Mouse (Mus musculus) midbrain, embryonic 14.5 days (tissue): ENCODE data around the gene Zc2hc1b. TPM values are rescaled to one million over a fixed set of nuclear protein-coding genes. Genes with fewer than 3 reads are reported as not detected.
"Not testable (repeated sequence)": the region's sequence is repeated elsewhere in the genome, so short reads cannot be mapped to it uniquely, and the experiment has no call there.

Source experiments
- ATAC-seq: fragments of 200-750 bp; cut with Nextera tagmentation; 2 replicates; pipeline ENCODE4 v1.8.0; 2017; ENCODE audit warnings: moderate number of reproducible peaks, moderate library complexity; ENCODE audit not compliant: low FRiP score, low TSS enrichment
- DNase-seq: peaks from one replicate; pipeline ENCODE4 v3.0.0-alpha.2; 2015
- H3K27ac ChIP-seq: fragments of 300-500 bp; sonication (generic); replicated peaks from 2 replicates; pipeline ENCODE4 v1.5.1; 2014; ENCODE audit warnings: mild to moderate bottlenecking, low read depth, low read length, moderate library complexity
- H3K27me3 ChIP-seq: fragments of 300-500 bp; sonication (generic); 2 replicates; pipeline ENCODE4 v1.6.1; 2014; ENCODE audit warnings: low read length, control low read depth, mixed read lengths; ENCODE audit not compliant: control insufficient read depth, insufficient read depth
- H3K36me3 ChIP-seq: fragments of 300-500 bp; sonication (generic); 2 replicates; pipeline ENCODE4 v1.6.1; 2014; ENCODE audit warnings: low read length, control low read depth; ENCODE audit not compliant: control insufficient read depth, insufficient read depth
- H3K4me1 ChIP-seq: fragments of 300-500 bp; sonication (generic); 2 replicates; pipeline ENCODE4 v1.6.1; 2014; ENCODE audit warnings: mild to moderate bottlenecking, antibody characterized with exemption, low read length, control low read depth; ENCODE audit not compliant: control insufficient read depth, insufficient read depth
- H3K4me2 ChIP-seq: fragments of 300-500 bp; sonication (generic); 2 replicates; pipeline ENCODE4 v1.6.1; 2014; ENCODE audit warnings: mild to moderate bottlenecking, low read length, moderate library complexity
- H3K4me3 ChIP-seq: fragments of 300-500 bp; sonication (generic); replicated peaks from 2 replicates; pipeline ENCODE4 v1.5.1; 2014; ENCODE audit warnings: low read depth, low read length
- H3K9ac ChIP-seq: fragments of 300-500 bp; sonication (generic); replicated peaks from 2 replicates; pipeline ENCODE4 v1.6.1; 2014; ENCODE audit warnings: mild to moderate bottlenecking, low read length, moderate library complexity
- H3K9me3 ChIP-seq: fragments of 300-500 bp; sonication (generic); 2 replicates; pipeline ENCODE4 v1.6.1; 2016; ENCODE audit warnings: low read length, control low read depth, mixed read lengths; ENCODE audit not compliant: control insufficient read depth
- WGBS: fragments of 180-500 bp; shearing (Covaris S2); extraction: QIAGEN DNeasy Blood & Tissue Kit; methylation state at CpG from one replicate; pipeline ENCODE4 v1.1.7; 2014; 5-methylcytosine and 5-hydroxymethylcytosine counted together
- polyA plus RNA-seq: library from polyadenylated mRNA; unstranded; fragments of >200 nt; fragmentation: Nextera tagmentation; extraction: Ambion mirVana; gene quantifications from 2 replicates; pipeline ENCODE4 v1.2.1, GENCODE M21; 2014

Zc2hc1b gene
- polyA plus RNA-seq, 1 experiment from 2014 or later, result not detected

DNA sequence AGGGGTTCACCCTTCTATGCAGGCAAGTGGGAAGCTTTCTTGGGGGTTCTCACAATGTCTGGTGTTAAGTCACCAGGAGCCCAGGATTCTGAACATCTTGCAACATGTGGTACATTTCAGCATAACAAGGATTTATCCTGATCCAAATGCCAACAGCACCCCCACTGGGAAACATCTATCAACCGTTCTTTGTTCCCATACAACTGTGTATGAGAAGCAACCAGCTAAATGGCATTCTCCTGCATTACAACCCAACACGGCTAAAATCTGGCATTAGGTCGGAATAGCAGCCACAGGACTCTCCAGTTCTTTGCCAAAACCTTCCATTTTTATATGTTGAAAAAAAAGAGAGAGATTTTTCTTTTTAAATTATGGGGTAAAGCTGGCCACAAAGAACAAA is 31.7 kb upstream of the Zc2hc1b start:
- Histone ChIP-seq H3K4me3 (no peak overlapping the region), H3K36me3 (no peaks in the 10 kb centered on the region), H3K9me3 (no peaks in the 10 kb centered on the region), H3K27me3 (no peaks in the 10 kb centered on the region), H3K4me1 (no peaks in the 10 kb centered on the region), H3K4me2 (no peak overlapping the region), H3K9ac (no peak overlapping the region), H3K27ac (no peak overlapping the region)
- ATAC-seq (no peak), DNase-seq (no peak)
- 54% methylated on average over 3 of the region's 3 CpGs for WGBS

DNA sequence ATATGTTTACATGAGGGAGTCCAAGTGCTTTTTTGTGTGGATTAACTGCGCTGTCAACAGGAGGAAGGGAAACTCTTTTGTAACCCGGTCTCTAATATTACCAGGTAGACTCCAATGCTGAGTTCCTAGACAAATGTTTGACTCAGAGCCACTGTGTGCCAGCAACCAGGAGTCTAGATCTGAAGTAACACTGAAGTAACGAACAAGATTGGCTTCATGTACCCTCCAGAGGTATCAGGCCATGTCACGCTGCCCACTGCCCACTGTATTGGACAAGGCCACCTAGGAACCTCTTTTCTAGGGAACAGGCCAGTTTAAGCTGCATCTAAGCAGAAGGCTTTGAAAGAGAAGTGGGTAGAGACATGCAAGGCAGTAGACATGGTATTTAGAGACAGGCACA is 31.2 kb upstream of the Zc2hc1b start:
- H3K4me2 ChIP-seq, result no peak overlapping the region
- H3K27me3 ChIP-seq, result no peaks in the 10 kb centered on the region
- H3K9me3 ChIP-seq, result no peaks in the 10 kb centered on the region
- 87% methylated on average over 4 of the region's 4 CpGs for WGBS
- DNase-seq, result no peak
- no peak overlapping the region for H3K9ac ChIP-seq
- no peaks in the 10 kb centered on the region for H3K36me3 ChIP-seq
- no peaks in the 10 kb centered on the region for H3K4me1 ChIP-seq
- ATAC-seq, result no peak
- no peak overlapping the region for H3K4me3 ChIP-seq
- no peak overlapping the region for H3K27ac ChIP-seq

GRCm38 (mm10) chr10:13201741-13202293 is 24.0 kb upstream of the Zc2hc1b start:
- H3K4me3 ChIP-seq, result no peak overlapping the region
- no peak for DNase-seq
- WGBS, result 96% methylated on average over 6 of the region's 6 CpGs
- H3K9me3 ChIP-seq, result no peaks in the 10 kb centered on the region
- no peaks in the 10 kb centered on the region for H3K4me1 ChIP-seq
- no peaks in the 10 kb centered on the region for H3K36me3 ChIP-seq
- no peaks in the 10 kb centered on the region for H3K27me3 ChIP-seq
- no peak overlapping the region for H3K27ac ChIP-seq
- no peak overlapping the region for H3K9ac ChIP-seq
- H3K4me2 ChIP-seq, result no peak overlapping the region
- no peak for ATAC-seq

- 95% methylated on average over 3 of the region's 3 CpGs for WGBS
- Histone ChIP-seq H3K36me3 (no peaks in the 10 kb centered on the region), H3K4me3 (no peak overlapping the region), H3K9me3 (no peaks in the 10 kb centered on the region), H3K27me3 (no peaks in the 10 kb centered on the region), H3K9ac (no peak overlapping the region), H3K4me1 (no peaks in the 10 kb centered on the region), H3K27ac (no peak overlapping the region), H3K4me2 (no peak overlapping the region)
- DNase-seq, result no peak
- no peak for ATAC-seq
Measured at GRCm38 (mm10) chr10:13200862-13201261, 23.0 kb upstream of the Zc2hc1b start.

DNA sequence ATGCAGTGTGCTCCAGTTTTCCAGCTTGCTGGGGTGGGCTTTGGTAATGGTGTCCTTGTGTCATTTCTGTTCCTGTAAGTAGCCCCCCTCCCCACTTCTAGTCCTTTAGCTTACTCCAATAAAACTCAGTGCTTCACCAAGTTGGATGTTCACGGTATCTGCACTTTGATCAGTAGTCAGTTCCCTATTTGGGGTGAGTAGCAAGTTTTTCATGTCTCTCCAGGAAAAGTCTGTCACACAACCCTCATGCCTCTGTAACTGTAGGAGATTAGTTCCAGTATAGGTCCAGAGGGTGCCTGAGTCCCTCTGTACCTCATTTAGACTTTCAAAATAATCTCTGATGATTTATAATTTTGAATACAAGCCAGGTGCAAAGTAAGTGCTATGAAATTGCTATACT is 21.4 kb upstream of the Zc2hc1b start:
- no peak overlapping the region for H3K27ac ChIP-seq
- 95% methylated on average over 1 of the region's 1 CpGs for WGBS
- no peak overlapping the region for H3K4me3 ChIP-seq
- no peak overlapping the region for H3K4me2 ChIP-seq
- no peaks in the 10 kb centered on the region for H3K27me3 ChIP-seq
- no peak overlapping the region for H3K9ac ChIP-seq
- ATAC-seq, result no peak
- H3K9me3 ChIP-seq, result no peaks in the 10 kb centered on the region
- no peaks in the 10 kb centered on the region for H3K4me1 ChIP-seq
- H3K36me3 ChIP-seq, result no peaks in the 10 kb centered on the region
- no peak for DNase-seq

DNA sequence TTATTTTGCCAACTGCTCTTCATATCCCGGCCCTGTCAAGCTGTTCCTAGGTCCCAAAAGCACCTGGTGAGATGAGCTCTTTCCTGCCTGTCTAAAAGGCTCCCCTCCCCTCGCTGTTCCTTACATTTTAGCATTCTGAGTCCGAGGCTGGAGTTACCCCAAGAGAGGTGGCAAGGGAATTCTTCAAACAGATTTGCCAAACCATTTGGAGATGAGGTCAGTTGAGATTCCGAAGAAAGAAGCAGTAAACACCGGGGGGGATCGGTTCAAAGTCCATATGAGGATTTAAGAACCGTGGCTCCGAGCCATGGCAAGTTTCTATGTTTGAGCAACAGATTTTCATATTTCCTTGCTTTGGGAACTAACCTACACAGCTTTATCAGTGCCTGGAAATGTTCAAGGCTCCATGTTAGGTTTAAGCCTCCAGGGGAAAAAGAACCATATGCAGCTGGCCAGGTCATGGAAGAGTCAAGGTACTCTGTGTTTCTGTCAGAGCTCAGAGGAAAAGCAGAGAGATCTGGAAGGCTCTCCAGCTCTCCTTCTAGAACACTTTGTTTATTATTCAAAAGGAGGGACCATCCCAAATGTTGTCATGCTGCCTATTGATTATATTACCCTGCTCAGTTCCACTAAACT is 19.2 kb upstream of the Zc2hc1b start:
- no peaks in the 10 kb centered on the region for H3K27me3 ChIP-seq
- H3K4me1 ChIP-seq, result 0 out of 2 replicates have a peak, but pooled peaks cover 5% of the 10 kb centered on the region
- H3K9me3 ChIP-seq, result no peaks in the 10 kb centered on the region
- H3K9ac ChIP-seq, result no peak overlapping the region
- no peaks in the 10 kb centered on the region for H3K36me3 ChIP-seq
- DNase-seq, result no peak
- no peak overlapping the region for H3K4me3 ChIP-seq
- 81% methylated on average over 8 of the region's 8 CpGs for WGBS
- no peak overlapping the region for H3K4me2 ChIP-seq
- ATAC-seq, result no peak
- no peak overlapping the region for H3K27ac ChIP-seq

DNA sequence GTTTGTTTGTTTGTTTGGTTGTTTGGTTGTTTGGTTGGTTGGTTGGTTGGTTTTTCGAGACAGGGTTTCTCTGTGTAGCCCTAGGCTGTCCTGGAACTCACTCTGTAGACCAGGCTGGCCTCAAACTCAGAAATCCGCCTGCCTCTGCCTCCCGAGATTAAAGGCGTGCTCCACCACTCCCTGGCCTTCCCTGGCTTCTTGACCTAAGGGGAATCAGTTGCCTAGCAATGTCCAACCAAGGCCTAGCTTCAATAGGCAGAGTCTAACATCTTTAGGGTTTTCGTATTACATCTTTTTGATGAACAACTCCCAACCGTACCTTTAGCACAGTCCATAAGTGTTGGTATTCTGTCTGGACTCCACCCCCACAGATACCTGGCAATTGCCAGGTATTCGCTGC is 15.7 kb upstream of the Zc2hc1b start:
- ATAC-seq, result 0 out of 2 replicates have a peak, but pooled peaks have one; percentile 8
- not testable (repeated sequence) for H3K27me3 ChIP-seq

GRCm38 (mm10) chr10:13192731-13193351 is 15.0 kb upstream of the Zc2hc1b start, which contains the start of gene Ltv1:
Gene Ltv1 (minus strand): TSS chr10:13193168.
- DNase-seq (peak; percentile 98), ATAC-seq (peak; percentile 100)
- WGBS, result under 1% methylated on average over 43 of the region's 43 CpGs
- Histone ChIP-seq H3K27me3 (no peaks in the 10 kb centered on the region), H3K27ac (peak within 1 kb of the TSS; percentile 42; the same call in 1 of the 2 replicates), H3K36me3 (peaks cover 22% of the 10 kb centered on the region), H3K9me3 (no peaks in the 10 kb centered on the region), H3K4me1 (0 out of 2 replicates have a peak, but pooled peaks cover 6% of the 10 kb centered on the region), H3K4me2 (peak within 1 kb of the TSS; percentile 64), H3K4me3 (peak within 1 kb of the TSS; percentile 91), H3K9ac (peak within 1 kb of the TSS; percentile 69)

More for the DNA sequence above, 15.7 kb upstream of the Zc2hc1b start:
- H3K4me1 ChIP-seq, DNase-seq, H3K27ac ChIP-seq, H3K9me3 ChIP-seq, H3K9ac ChIP-seq: not testable (repeated sequence)
- H3K4me3 ChIP-seq, result peak overlapping the region; percentile 91
- WGBS, result 85% methylated on average over 7 of the region's 7 CpGs
- H3K4me2 ChIP-seq, result peak overlapping the region; percentile 64
- H3K36me3 ChIP-seq, result peaks cover 21% of the 10 kb centered on the region
